Mouse (Mus musculus) myocyte (in vitro differentiated cells): ENCODE data around the gene Lrcol1.

ENCODE experiments used
- E2F4 ChIP-seq: IDR thresholded peaks from one replicate; pipeline ENCODE4 v1.6.1; 2011; ENCODE audit warnings: mild to moderate bottlenecking, control low read depth, moderate library complexity; ENCODE audit not compliant: insufficient read depth
- MAX ChIP-seq: IDR thresholded peaks from one replicate; pipeline ENCODE4 v1.6.1; 2011; ENCODE audit warnings: low read depth, mild to moderate bottlenecking, control low read depth
- MYOG ChIP-seq, 3 experiments: IDR thresholded peaks; one replicate each; pipeline ENCODE4 v1.6.1; 2011; ENCODE audit warnings: control low read depth in 2 of 3, low read depth in 2 of 3, mild to moderate bottlenecking in 2 of 3; ENCODE audit not compliant: insufficient read length in 2 of 3, control insufficient read depth in 1 of 3, insufficient read depth in 1 of 3
- POLR2A ChIP-seq: IDR thresholded peaks from one replicate; pipeline ENCODE4 v1.6.1; 2011; ENCODE audit warnings: low read depth, mild to moderate bottlenecking, control low read depth, moderate library complexity; ENCODE audit not compliant: insufficient read length
- POLR2AphosphoS2 ChIP-seq: IDR thresholded peaks from one replicate; pipeline ENCODE4 v1.6.1; 2011; ENCODE audit warnings: low read depth, control low read depth; ENCODE audit not compliant: insufficient read length
- TCF12 ChIP-seq: IDR thresholded peaks from one replicate; pipeline ENCODE4 v1.6.1; 2011; ENCODE audit warnings: mild to moderate bottlenecking, control low read depth; ENCODE audit not compliant: poor library complexity, insufficient read depth, severe bottlenecking
- USF1 ChIP-seq: IDR thresholded peaks from one replicate; pipeline ENCODE4 v1.6.1; 2011; ENCODE audit warnings: low read depth, mild to moderate bottlenecking, control low read depth, moderate library complexity

DNA sequence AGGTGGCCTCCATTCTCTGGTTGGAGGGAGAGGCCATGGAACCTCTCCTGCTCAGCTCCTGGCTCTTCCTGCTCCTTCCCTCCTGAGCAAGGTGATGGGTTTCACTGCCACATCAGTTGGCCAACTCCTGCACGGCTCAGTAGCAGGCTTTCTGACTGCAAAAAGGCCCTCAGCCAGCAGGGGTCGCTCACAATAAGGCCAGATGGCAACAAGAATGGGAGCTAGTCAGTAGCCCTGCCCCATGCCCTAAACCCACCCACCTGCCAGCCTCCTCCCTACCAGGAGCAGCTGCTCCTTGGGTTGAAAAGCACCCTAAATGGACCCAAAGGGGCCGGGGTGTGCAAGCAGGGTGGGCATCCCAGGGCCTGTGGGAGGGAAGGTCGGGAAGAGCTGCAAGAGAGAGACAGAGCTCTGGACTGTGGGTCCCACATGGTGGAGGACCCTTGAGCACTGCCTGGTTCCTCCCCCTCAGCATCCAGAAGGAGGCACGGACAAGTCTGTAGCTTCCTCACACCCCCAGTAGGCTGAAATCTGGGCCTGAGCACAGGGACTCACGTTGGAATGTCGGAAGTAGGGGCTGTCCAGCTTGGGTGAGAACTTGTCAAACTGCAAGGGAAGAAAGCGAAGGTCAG lies 32.4 kb downstream of the Lrcol1 start:
- TF ChIP-seq USF1 = no peak
- TF ChIP-seq POLR2A = no peak
- TF ChIP-seq POLR2AphosphoS2 = no peak
- no peak for TF ChIP-seq MAX
- no peak for TF ChIP-seq MYOG (IDR thresholded peaks at IDR 0.05; ENCODE audit: control insufficient read depth in 1 of 3, insufficient read depth in 1 of 3, insufficient read length in 2 of 3, low read depth in 2 of 3)
- no peak for TF ChIP-seq E2F4
- TF ChIP-seq TCF12 = no peak
